Mouse (Mus musculus) G1E-ER4 (cell line): Measurements from ENCODE around the gene Fubp1. TPM values are rescaled to one million over a fixed set of nuclear protein-coding genes. Genes with fewer than 3 reads are reported as not detected.

Source experiments
- GATA1 ChIP-seq: IDR thresholded peaks from one replicate; pipeline ENCODE4 v1.8.0; 2012; ENCODE audit warnings: low read length, inconsistent platforms
- polyA plus RNA-seq: library from polyadenylated mRNA; stranded (reverse); fragments of >175 nt; gene quantifications from 2 replicates; pipeline ENCODE4 v1.2.3, GENCODE M21; 2012

The Fubp1 gene
- polyA plus RNA-seq, 1 experiment: 892 TPM

GRCm38 (mm10) chr3:152186106-152186505 is 24.1 kb upstream of the Fubp1 start:
- no peak for TF ChIP-seq GATA1

- TF ChIP-seq GATA1: no peak
Measured at GRCm38 (mm10) chr3:152189306-152189705, 20.9 kb upstream of the Fubp1 start.

GRCm38 (mm10) chr3:152190679-152191477 is 19.3 kb upstream of the Fubp1 start:
- no peak for TF ChIP-seq GATA1

- TF ChIP-seq GATA1: no peak
Measured at GRCm38 (mm10) chr3:152191791-152192237, 18.4 kb upstream of the Fubp1 start.

GRCm38 (mm10) chr3:152192238-152192931 is 17.8 kb upstream of the Fubp1 start:
- no peak for TF ChIP-seq GATA1

- TF ChIP-seq GATA1: no peak
Measured at GRCm38 (mm10) chr3:152193177-152193576, 17.0 kb upstream of the Fubp1 start.

GRCm38 (mm10) chr3:152193635-152194097 is 16.6 kb upstream of the Fubp1 start:
- no peak for TF ChIP-seq GATA1

- TF ChIP-seq GATA1: no peak
Measured at GRCm38 (mm10) chr3:152199125-152199524, 11.1 kb upstream of the Fubp1 start.

- no peak for TF ChIP-seq GATA1
Measured at GRCm38 (mm10) chr3:152201181-152201580, 9.0 kb upstream of the Fubp1 start.

- TF ChIP-seq GATA1: no peak
Measured at GRCm38 (mm10) chr3:152201651-152202050, 8.6 kb upstream of the Fubp1 start.

GRCm38 (mm10) chr3:152202942-152203341 is 7.3 kb upstream of the Fubp1 start:
- TF ChIP-seq GATA1: no peak

- TF ChIP-seq GATA1: no peak
Measured at GRCm38 (mm10) chr3:152203411-152203810, 6.8 kb upstream of the Fubp1 start.

GRCm38 (mm10) chr3:152203996-152204395 is 6.2 kb upstream of the Fubp1 start:
- TF ChIP-seq GATA1: no peak

GRCm38 (mm10) chr3:152204577-152204976 is 5.6 kb upstream of the Fubp1 start:
- no peak for TF ChIP-seq GATA1

GRCm38 (mm10) chr3:152207156-152207555 is 3.1 kb upstream of the Fubp1 start:
- no peak for TF ChIP-seq GATA1

GRCm38 (mm10) chr3:152208096-152208885 is 1.9 kb upstream of the Fubp1 start:
- no peak for TF ChIP-seq GATA1
